ENCODE assay signal across 17 mouse cellular contexts in genomic region chr3:100318357-100318756, GRCm38 (mm10).
"Had no signal": no experiment of that assay in that cellular context is flagged by ENCODE, and none has a peak within 500 bp of the region (broad histone marks: within the 10 kb centered on the region; RNA-seq: fewer than 3 reads in every experiment).

No protein-coding gene starts in this region.

- H3K4me3 ChIP-seq: neural tube, embryonic 12.5 days; neural tube, embryonic 13.5 days; neural tube, embryonic 15.5 days; stomach, embryonic 15.5 days had no signal

- H3K4me1 ChIP-seq: neural tube, embryonic 12.5 days; neural tube, embryonic 13.5 days; neural tube, embryonic 15.5 days; stomach, embryonic 15.5 days had no signal

- H3K27ac ChIP-seq: neural tube, embryonic 12.5 days; neural tube, embryonic 13.5 days; neural tube, embryonic 15.5 days; stomach, embryonic 15.5 days; stomach, postnatal 0 days had no signal

- H3K9me3 ChIP-seq: neural tube, embryonic 12.5 days; neural tube, embryonic 15.5 days; stomach, embryonic 15.5 days had no signal

- H3K36me3 ChIP-seq: neural tube, embryonic 12.5 days; neural tube, embryonic 13.5 days; neural tube, embryonic 15.5 days; stomach, embryonic 15.5 days had no signal

- H3K27me3 ChIP-seq: neural tube, embryonic 12.5 days; neural tube, embryonic 13.5 days; neural tube, embryonic 15.5 days; stomach, embryonic 15.5 days had no signal

- H3K4me2 ChIP-seq: neural tube, embryonic 12.5 days; neural tube, embryonic 13.5 days; neural tube, embryonic 15.5 days; stomach, embryonic 15.5 days had no signal

- DNase-seq: retina, postnatal 1 day; right cerebral cortex, adult 18-20 months; right cerebral cortex, postnatal 14 days; right cerebral cortex, postnatal 25 days; right cerebral cortex, postnatal 4 days; spleen, adult 18-20 months; thymus, adult 18-20 months; thymus, adult 2 months; thymus, postnatal 14 days; thymus, postnatal 25 days; thymus, postnatal 36 days; thymus, postnatal 4 days had no signal

- H3K9ac ChIP-seq: neural tube, embryonic 12.5 days; neural tube, embryonic 13.5 days; neural tube, embryonic 15.5 days; stomach, embryonic 15.5 days had no signal
